Mouse (Mus musculus) hindbrain, embryonic 15.5 days (tissue): ENCODE data around the gene Mapkapk3. TPM values are rescaled to one million over a fixed set of nuclear protein-coding genes. Genes with fewer than 3 reads are reported as not detected.
"Not testable (repeated sequence)": the region's sequence is repeated elsewhere in the genome, so short reads cannot be mapped to it uniquely, and the experiment has no call there.

Experiments used
- ATAC-seq: fragments of 200-750 bp; cut with Nextera tagmentation; 2 replicates; pipeline ENCODE4 v1.8.0; 2017; ENCODE audit warnings: low read depth, moderate number of reproducible peaks, moderate TSS enrichment; ENCODE audit not compliant: low FRiP score
- H3K27ac ChIP-seq: fragments of 300-500 bp; sonication (generic); replicated peaks from 2 replicates; pipeline ENCODE4 v1.5.1; 2015; ENCODE audit warnings: mild to moderate bottlenecking, inconsistent platforms
- H3K27me3 ChIP-seq: fragments of 300-500 bp; sonication (generic); 2 replicates; pipeline ENCODE4 v1.6.1; 2015; ENCODE audit warnings: control low read depth, inconsistent platforms
- H3K36me3 ChIP-seq: fragments of 300-500 bp; sonication (generic); 2 replicates; pipeline ENCODE4 v1.6.1; 2015; ENCODE audit warnings: control low read depth, inconsistent platforms
- H3K4me1 ChIP-seq: fragments of 300-500 bp; sonication (generic); replicated peaks from 2 replicates; pipeline ENCODE4 v1.6.1; 2015; ENCODE audit warnings: control low read depth, inconsistent platforms
- H3K4me2 ChIP-seq: fragments of 300-500 bp; sonication (generic); 2 replicates; pipeline ENCODE4 v1.6.1; 2015; ENCODE audit warnings: moderate library complexity, mild to moderate bottlenecking, inconsistent platforms
- H3K4me3 ChIP-seq: fragments of 300-500 bp; sonication (generic); 2 replicates; pipeline ENCODE4 v1.5.1; 2015; ENCODE audit warnings: mild to moderate bottlenecking, inconsistent platforms
- H3K9ac ChIP-seq: fragments of 300-500 bp; sonication (generic); 2 replicates; pipeline ENCODE4 v1.6.1; 2015; ENCODE audit warnings: inconsistent platforms
- H3K9me3 ChIP-seq: fragments of 300-500 bp; sonication (generic); 2 replicates; pipeline ENCODE4 v1.6.1; 2016; ENCODE audit warnings: control low read depth, inconsistent platforms
- WGBS: fragments of 180-500 bp; shearing (Covaris S2); methylation state at CpG from one replicate; pipeline ENCODE4 v1.1.7; 2015; 5-methylcytosine and 5-hydroxymethylcytosine counted together
- polyA plus RNA-seq: library from polyadenylated mRNA; unstranded; fragments of >200 nt; fragmentation: Nextera tagmentation; extraction: Ambion mirVana; gene quantifications from 2 replicates; pipeline ENCODE4 v1.2.1, GENCODE M21; 2015

The Mapkapk3 gene
- polyA plus RNA-seq, 1 experiment from 2014 or later: 3.0 TPM

GRCm38 (mm10) chr9:107323558-107323957 is 33.9 kb upstream of the Mapkapk3 start:
- Histone ChIP-seq H3K36me3 (no peaks in the 10 kb centered on the region), H3K4me2 (no peak overlapping the region), H3K9me3 (no peaks in the 10 kb centered on the region), H3K9ac (no peak overlapping the region), H3K27me3 (no peaks in the 10 kb centered on the region), H3K27ac (no peak overlapping the region), H3K4me3 (no peak overlapping the region), H3K4me1 (no peaks in the 10 kb centered on the region)
- ATAC-seq: 0 out of 2 replicates have a peak, but pooled peaks have one; percentile 38
- 52% methylated on average over 6 of the region's 6 CpGs for WGBS

GRCm38 (mm10) chr9:107322461-107323050 is 32.9 kb upstream of the Mapkapk3 start:
- H3K4me3 ChIP-seq: no peak overlapping the region
- H3K9me3 ChIP-seq: no peaks in the 10 kb centered on the region
- no peak for ATAC-seq
- no peaks in the 10 kb centered on the region for H3K4me1 ChIP-seq
- H3K4me2 ChIP-seq: no peak overlapping the region
- H3K27me3 ChIP-seq: no peaks in the 10 kb centered on the region
- no peak overlapping the region for H3K9ac ChIP-seq
- H3K36me3 ChIP-seq: no peaks in the 10 kb centered on the region
- 86% methylated on average over 8 of the region's 8 CpGs for WGBS
- no peak overlapping the region for H3K27ac ChIP-seq

GRCm38 (mm10) chr9:107315791-107316190 is 26.1 kb upstream of the Mapkapk3 start:
- no peak overlapping the region for H3K4me2 ChIP-seq
- no peaks in the 10 kb centered on the region for H3K9me3 ChIP-seq
- no peak overlapping the region for H3K9ac ChIP-seq
- no peaks in the 10 kb centered on the region for H3K4me1 ChIP-seq
- no peak for ATAC-seq
- H3K36me3 ChIP-seq: no peaks in the 10 kb centered on the region
- no peak overlapping the region for H3K4me3 ChIP-seq
- no peaks in the 10 kb centered on the region for H3K27me3 ChIP-seq
- no peak overlapping the region for H3K27ac ChIP-seq
- 77% methylated on average over 2 of the region's 2 CpGs for WGBS

GRCm38 (mm10) chr9:107313926-107314325 is 24.2 kb upstream of the Mapkapk3 start:
- no peak for ATAC-seq
- WGBS: 84% methylated on average over 3 of the region's 3 CpGs

GRCm38 (mm10) chr9:107312811-107313584 is 23.3 kb upstream of the Mapkapk3 start:
- H3K4me1 ChIP-seq: no peaks in the 10 kb centered on the region
- WGBS: 76% methylated on average over 10 of the region's 10 CpGs
- H3K27ac ChIP-seq: no peak overlapping the region
- ATAC-seq: no peak
- H3K9me3 ChIP-seq: no peaks in the 10 kb centered on the region
- H3K27me3 ChIP-seq: no peaks in the 10 kb centered on the region
- H3K4me3 ChIP-seq: no peak overlapping the region
- no peak overlapping the region for H3K9ac ChIP-seq
- no peak overlapping the region for H3K4me2 ChIP-seq
- H3K36me3 ChIP-seq: no peaks in the 10 kb centered on the region

More at GRCm38 (mm10) chr9:107313926-107314325, 24.2 kb upstream of the Mapkapk3 start:
- Histone ChIP-seq H3K27me3 (no peaks in the 10 kb centered on the region), H3K4me3 (no peak overlapping the region), H3K27ac (no peak overlapping the region), H3K9me3 (no peaks in the 10 kb centered on the region), H3K9ac (no peak overlapping the region), H3K36me3 (no peaks in the 10 kb centered on the region), H3K4me2 (no peak overlapping the region), H3K4me1 (no peaks in the 10 kb centered on the region)

GRCm38 (mm10) chr9:107309600-107309999 is 19.9 kb upstream of the Mapkapk3 start:
- Histone ChIP-seq H3K4me3 (no peak overlapping the region), H3K4me2 (no peak overlapping the region), H3K4me1 (no peaks in the 10 kb centered on the region), H3K27ac (no peak overlapping the region), H3K9me3 (no peaks in the 10 kb centered on the region), H3K36me3 (no peaks in the 10 kb centered on the region), H3K9ac (no peak overlapping the region), H3K27me3 (no peaks in the 10 kb centered on the region)
- no peak for ATAC-seq
- WGBS: 76% methylated on average over 5 of the region's 5 CpGs

- WGBS: 91% methylated on average over 9 of the region's 9 CpGs
- Histone ChIP-seq H3K4me2 (no peak overlapping the region), H3K9me3 (no peaks in the 10 kb centered on the region), H3K9ac (no peak overlapping the region), H3K27ac (no peak overlapping the region), H3K4me1 (no peaks in the 10 kb centered on the region), H3K36me3 (no peaks in the 10 kb centered on the region), H3K27me3 (no peaks in the 10 kb centered on the region), H3K4me3 (no peak overlapping the region)
- ATAC-seq: no peak
Measured at GRCm38 (mm10) chr9:107309171-107309570, 19.5 kb upstream of the Mapkapk3 start.

- Histone ChIP-seq H3K36me3 (no peaks in the 10 kb centered on the region), H3K9me3 (no peaks in the 10 kb centered on the region), H3K27ac (no peak overlapping the region), H3K4me1 (no peaks in the 10 kb centered on the region), H3K4me3 (no peak overlapping the region), H3K27me3 (no peaks in the 10 kb centered on the region), H3K4me2 (no peak overlapping the region), H3K9ac (no peak overlapping the region)
- 89% methylated on average over 9 of the region's 9 CpGs for WGBS
- no peak for ATAC-seq
Measured at GRCm38 (mm10) chr9:107308346-107309000, 18.8 kb upstream of the Mapkapk3 start.

- H3K4me3 ChIP-seq: no peak overlapping the region
Measured at GRCm38 (mm10) chr9:107307886-107308285, 18.2 kb upstream of the Mapkapk3 start.

GRCm38 (mm10) chr9:107307099-107307872 is 17.6 kb upstream of the Mapkapk3 start:
- no peak overlapping the region for H3K9ac ChIP-seq

More at GRCm38 (mm10) chr9:107307886-107308285, 18.2 kb upstream of the Mapkapk3 start:
- Histone ChIP-seq H3K4me1 (no peaks in the 10 kb centered on the region), H3K4me2 (no peak overlapping the region), H3K27ac (no peak overlapping the region), H3K9me3 (no peaks in the 10 kb centered on the region), H3K9ac (no peak overlapping the region), H3K27me3 (no peaks in the 10 kb centered on the region), H3K36me3 (no peaks in the 10 kb centered on the region)
- ATAC-seq: no peak
- 59% methylated on average over 12 of the region's 12 CpGs for whole genome bisulfite sequencing

GRCm38 (mm10) chr9:107306673-107307072 is 17.0 kb upstream of the Mapkapk3 start:
- H3K4me3 ChIP-seq, H3K27ac ChIP-seq, H3K4me2 ChIP-seq, H3K36me3 ChIP-seq, H3K9ac ChIP-seq, H3K9me3 ChIP-seq, H3K27me3 ChIP-seq, H3K4me1 ChIP-seq, ATAC-seq: not testable (repeated sequence)
- 96% methylated on average over 1 of the region's 1 CpGs for WGBS

More at GRCm38 (mm10) chr9:107307099-107307872, 17.6 kb upstream of the Mapkapk3 start:
- 89% methylated on average over 11 of the region's 11 CpGs for WGBS
- Histone ChIP-seq H3K4me2 (no peak overlapping the region), H3K9me3 (no peaks in the 10 kb centered on the region), H3K27me3 (no peaks in the 10 kb centered on the region), H3K4me3 (no peak overlapping the region), H3K36me3 (no peaks in the 10 kb centered on the region), H3K27ac (no peak overlapping the region), H3K4me1 (no peaks in the 10 kb centered on the region)
- no peak for ATAC-seq
